Mouse (Mus musculus) embryo, embryonic 10.5 days (tissue): ENCODE data around the gene Cyfip1.

ENCODE experiments used
- DNase-seq: peaks from one replicate; pipeline ENCODE4 v3.0.0-alpha.2; 2015; ENCODE audit warnings: low spot score

The Cyfip1 gene

DNA sequence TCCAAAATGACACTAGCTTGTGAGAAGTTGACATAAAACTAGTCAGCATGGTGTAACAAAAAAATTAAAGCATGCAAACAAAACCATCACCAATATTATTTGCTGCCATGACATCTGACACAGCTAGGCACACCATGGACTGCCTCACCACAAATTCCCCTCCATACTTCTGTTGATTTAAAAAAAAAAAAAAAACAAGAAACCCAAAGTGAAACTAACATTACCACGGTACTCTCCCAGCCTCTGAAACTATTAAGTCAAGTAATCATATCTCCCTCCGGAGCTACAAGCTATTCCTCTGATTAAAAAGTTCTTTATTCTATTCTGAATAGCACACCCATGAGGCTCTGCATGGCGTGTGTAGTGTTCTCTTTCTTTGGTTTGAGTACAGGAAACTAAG lies 115.6 kb downstream of the Cyfip1 start:
- no peak for DNase-seq

- DNase-seq = no peak
Measured at GRCm38 (mm10) chr7:55957916-55958315, 116.4 kb downstream of the Cyfip1 start.

DNA sequence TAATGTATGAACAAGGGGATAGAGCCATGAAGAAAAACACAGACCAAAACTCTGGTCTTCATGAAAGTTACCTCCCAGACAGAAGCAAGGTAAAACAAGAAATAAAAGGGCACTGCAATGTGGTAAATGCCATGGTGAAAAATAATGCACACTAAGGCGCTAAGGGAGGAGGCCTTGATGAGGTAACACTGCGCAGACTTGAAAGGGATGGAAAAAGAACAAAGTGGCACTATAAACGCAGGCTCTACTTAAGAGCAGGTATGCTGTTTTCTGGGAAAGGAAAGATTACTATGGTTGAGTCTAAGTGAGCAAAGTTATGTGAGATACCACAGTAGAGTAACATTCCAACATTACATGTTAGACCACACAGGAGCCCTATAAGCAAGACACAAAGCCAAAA lies 118.3 kb downstream of the Cyfip1 start:
- no peak for DNase-seq

GRCm38 (mm10) chr7:55960506-55960905 lies 119.0 kb downstream of the Cyfip1 start:
- no peak for DNase-seq

DNA sequence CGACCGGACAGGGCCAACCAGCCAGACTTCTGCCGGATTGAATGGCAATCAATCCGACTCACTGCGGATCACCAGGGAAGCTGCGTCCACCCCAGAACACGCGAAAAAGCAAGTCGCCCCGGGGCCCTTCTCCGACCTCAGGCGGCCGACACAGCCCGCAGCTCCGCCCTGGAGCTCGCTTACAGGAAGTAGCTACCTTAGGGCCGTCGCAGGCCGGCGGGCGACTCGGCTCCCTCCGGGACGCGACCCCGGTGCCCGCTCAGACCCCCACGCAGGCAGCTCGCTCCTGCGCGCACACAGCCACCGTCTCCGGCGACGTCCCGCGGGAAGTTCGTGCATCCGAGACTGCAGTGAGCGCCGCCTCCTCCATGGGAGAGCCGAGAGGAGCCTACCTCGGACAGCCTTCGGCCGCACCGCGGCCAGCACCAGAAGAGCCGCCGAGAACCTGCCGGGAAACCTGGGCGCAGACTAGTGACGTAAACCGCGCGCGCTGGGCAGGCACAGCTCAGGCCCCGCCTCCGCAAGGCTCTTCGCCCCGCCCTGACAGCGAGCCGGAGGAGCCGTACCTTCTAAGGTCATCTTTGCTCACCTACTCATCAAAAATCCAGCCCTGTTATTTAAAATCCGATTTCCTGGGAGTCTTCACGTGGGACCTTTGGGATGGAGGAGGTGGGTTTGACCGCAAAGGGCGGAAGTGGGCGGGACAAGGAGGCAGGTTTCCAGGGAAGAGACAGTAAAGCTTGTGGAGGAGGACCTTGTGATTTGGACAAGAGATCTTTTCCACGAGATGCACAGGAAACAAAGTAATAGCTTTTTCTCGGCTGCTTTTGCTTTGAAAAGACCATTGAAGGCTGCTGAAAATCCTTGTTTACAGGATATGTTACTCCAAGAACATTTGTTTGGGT lies 120.7 kb downstream of the Cyfip1 start, which contains the start of gene Nipa2:
TSS of gene Nipa2 (minus strand) at position 473 of the 905 bp plus-strand sequence.
- peak; percentile 92 for DNase-seq

- peak; percentile 37 for DNase-seq
Measured at GRCm38 (mm10) chr7:55966866-55967460, 125.4 kb downstream of the Cyfip1 start.

- peak; percentile 24 for DNase-seq
Measured at GRCm38 (mm10) chr7:55968258-55968901, 126.8 kb downstream of the Cyfip1 start.

- DNase-seq = no peak
Measured at GRCm38 (mm10) chr7:55969415-55969814, 127.9 kb downstream of the Cyfip1 start.

DNA sequence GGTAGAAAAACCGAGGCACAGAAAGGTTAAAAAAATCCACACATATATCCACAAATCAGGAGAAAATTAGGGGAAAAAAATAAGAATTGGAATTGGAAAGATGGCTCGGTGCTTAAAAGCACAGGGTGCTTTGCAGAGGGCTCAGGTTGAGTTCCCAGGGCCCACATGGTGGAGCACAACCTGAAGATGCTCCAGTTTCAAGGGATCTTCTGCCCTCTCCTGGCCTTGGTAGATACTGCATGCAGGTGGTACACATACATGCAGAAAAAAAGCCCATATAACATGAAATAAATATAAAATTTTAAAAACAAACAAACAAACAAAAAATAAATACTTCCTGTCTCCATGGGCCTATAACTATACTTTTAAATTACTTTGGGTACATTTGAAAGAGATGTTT lies 132.9 kb downstream of the Cyfip1 start:
- DNase-seq = no peak

DNA sequence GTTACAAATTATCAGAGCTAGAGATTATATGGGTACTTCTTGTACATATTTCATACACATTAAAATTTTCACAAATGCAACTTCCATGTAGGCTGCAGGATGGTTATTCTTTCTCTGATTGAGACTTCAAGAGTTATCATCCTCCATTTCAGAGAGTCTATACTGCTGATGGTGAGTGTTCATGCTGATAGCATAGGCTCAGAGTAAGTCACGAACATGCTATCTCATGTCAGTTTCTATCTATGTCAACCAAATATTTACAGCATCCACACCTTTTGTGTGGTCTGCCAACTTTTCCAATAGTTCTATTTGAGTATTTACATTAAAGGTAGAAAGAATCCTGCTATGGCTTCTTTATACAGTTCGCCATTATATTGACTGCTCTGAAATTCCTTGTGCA lies 140.0 kb downstream of the Cyfip1 start:
- DNase-seq = no peak
